Mouse (Mus musculus) common myeloid progenitor, adult 5-6 weeks (primary cell): ENCODE measurements at regions not wholly inside any gene's neighbourhood (a gene's known extent, or its start where the extent isn't known, plus 50 kb on each side); places are given as distances from the start of the nearest gene placed in this dataset.
"Not testable (repeated sequence)": the region's sequence is repeated elsewhere in the genome, so short reads cannot be mapped to it uniquely, and the experiment has no call there.

Experiments
- ATAC-seq: replicated peaks from 2 replicates; pipeline ENCODE4 v1.8.0; 2016; ENCODE audit warnings: low read depth, mild to moderate bottlenecking, moderate TSS enrichment, inconsistent platforms; ENCODE audit not compliant: poor library complexity, severe bottlenecking

- ATAC-seq: no peak
Measured at GRCm38 (mm10) chr17:50346451-50347192, 53.2 kb upstream of the Dazl start.

GRCm38 (mm10) chr17:50353818-50354217 is 60.4 kb upstream of the Dazl start:
- not testable (repeated sequence) for ATAC-seq

GRCm38 (mm10) chr17:50354357-50354756 is 60.9 kb upstream of the Dazl start:
- ATAC-seq: no peak

GRCm38 (mm10) chr17:50361657-50362233 is 68.3 kb upstream of the Dazl start:
- no peak for ATAC-seq

- no peak for ATAC-seq
Measured at GRCm38 (mm10) chr17:50365396-50365795, 72.0 kb upstream of the Dazl start.

- no peak for ATAC-seq
Measured at GRCm38 (mm10) chr17:50366181-50366580, 72.7 kb upstream of the Dazl start.

- peak; percentile 77 for ATAC-seq
Measured at GRCm38 (mm10) chr17:50369216-50369875, 75.9 kb upstream of the Dazl start.

- ATAC-seq: no peak
Measured at GRCm38 (mm10) chr17:50370484-50370883, 77.0 kb upstream of the Dazl start.

- no peak for ATAC-seq
Measured at GRCm38 (mm10) chr17:50373496-50374141, 80.2 kb upstream of the Dazl start.

GRCm38 (mm10) chr17:50375465-50375864 is 82.0 kb upstream of the Dazl start:
- ATAC-seq: no peak

- ATAC-seq: no peak
Measured at GRCm38 (mm10) chr17:50376708-50377107, 83.3 kb upstream of the Dazl start.

- ATAC-seq: no peak
Measured at GRCm38 (mm10) chr17:50378141-50378727, 84.8 kb upstream of the Dazl start.

- ATAC-seq: peak; percentile 83
Measured at GRCm38 (mm10) chr17:50388715-50389710, 95.6 kb upstream of the Dazl start.

- ATAC-seq: peak; percentile 60
Measured at GRCm38 (mm10) chr17:50390151-50390550, 96.7 kb upstream of the Dazl start.

- ATAC-seq: no peak
Measured at GRCm38 (mm10) chr17:50391207-50391606, 97.8 kb upstream of the Dazl start.

GRCm38 (mm10) chr17:50391996-50392395 is 98.6 kb upstream of the Dazl start:
- no peak for ATAC-seq

- ATAC-seq: no peak
Measured at GRCm38 (mm10) chr17:50392428-50392827, 99.0 kb upstream of the Dazl start.

- ATAC-seq: no peak
Measured at GRCm38 (mm10) chr17:50392966-50393365, 99.5 kb upstream of the Dazl start.

GRCm38 (mm10) chr17:50393698-50394097 is 100.3 kb upstream of the Dazl start:
- ATAC-seq: no peak
